Mouse (Mus musculus) brown adipose tissue, adult 24 weeks (tissue): Measurements from ENCODE around the gene Ubr4. TPM values are rescaled to one million over a fixed set of nuclear protein-coding genes. Genes with fewer than 3 reads are reported as not detected.

Experiments used
- H3K27ac ChIP-seq: fragments of 200-500 bp; replicated peaks from 2 replicates; pipeline ENCODE4 v1.5.1; 2012; ENCODE audit warnings: low read depth, mild to moderate bottlenecking, low read length
- H3K4me1 ChIP-seq: fragments of 200-500 bp; 2 replicates; pipeline ENCODE4 v1.6.1; 2012; ENCODE audit warnings: low read length, mixed read lengths; ENCODE audit not compliant: control insufficient read depth, insufficient read depth, insufficient read length
- H3K4me3 ChIP-seq: fragments of 200-500 bp; 2 replicates; pipeline ENCODE4 v1.5.1; 2012; ENCODE audit warnings: low read depth, mild to moderate bottlenecking, low read length, moderate library complexity; ENCODE audit not compliant: insufficient read depth
- polyA plus RNA-seq: library from polyadenylated mRNA; stranded (reverse); fragments of >200 nt; gene quantifications from 2 replicates; pipeline ENCODE4 v1.2.4, GENCODE M21; 2012; ENCODE audit not compliant: missing spikeins, insufficient read depth, insufficient read length

The Ubr4 gene
- polyA plus RNA-seq, 1 experiment: 43.2 TPM

DNA sequence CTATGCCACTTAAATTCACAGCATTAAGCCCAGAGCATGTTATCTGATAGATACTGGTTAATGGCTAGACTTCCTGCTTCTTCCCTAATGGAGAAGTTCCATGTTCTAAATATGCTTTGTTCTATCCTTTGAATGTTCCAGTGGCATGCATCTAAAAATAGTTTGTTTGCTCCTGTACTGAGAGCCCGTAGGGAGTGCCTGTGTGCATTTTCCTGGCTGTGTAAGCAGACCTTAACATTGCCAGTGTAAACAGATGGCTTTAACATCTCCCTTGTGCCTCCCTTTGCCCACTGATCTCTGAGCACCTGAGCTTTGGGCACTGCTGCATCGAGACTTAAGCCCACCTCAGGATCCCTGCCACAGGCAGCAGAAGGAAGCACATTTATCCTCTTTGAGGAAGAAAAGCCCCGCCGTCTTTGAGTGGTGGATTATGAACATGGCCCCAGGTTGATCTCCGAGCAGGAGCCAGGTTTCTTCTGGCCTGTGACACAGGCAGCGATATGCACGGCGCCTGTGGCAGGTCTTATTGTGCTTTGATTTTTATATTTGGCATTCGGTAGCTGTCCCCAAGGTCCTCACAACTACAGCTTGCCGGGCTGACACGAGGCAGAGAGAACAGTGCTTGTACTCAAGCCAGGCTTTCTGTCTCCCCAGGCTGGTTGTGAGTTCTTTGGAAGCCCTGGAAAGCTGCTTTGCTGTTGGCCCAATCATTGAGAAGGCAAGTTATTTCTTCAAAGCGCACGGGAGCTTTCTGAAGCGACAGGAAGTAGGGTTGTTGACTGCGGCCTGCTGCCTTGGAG is 80.8 kb downstream of the Ubr4 start:
- no peaks in the 10 kb centered on the region for H3K4me1 ChIP-seq
- H3K4me3 ChIP-seq: no peak overlapping the region
- peak overlapping the region; percentile 26; the same call in 1 of the 2 replicates for H3K27ac ChIP-seq

DNA sequence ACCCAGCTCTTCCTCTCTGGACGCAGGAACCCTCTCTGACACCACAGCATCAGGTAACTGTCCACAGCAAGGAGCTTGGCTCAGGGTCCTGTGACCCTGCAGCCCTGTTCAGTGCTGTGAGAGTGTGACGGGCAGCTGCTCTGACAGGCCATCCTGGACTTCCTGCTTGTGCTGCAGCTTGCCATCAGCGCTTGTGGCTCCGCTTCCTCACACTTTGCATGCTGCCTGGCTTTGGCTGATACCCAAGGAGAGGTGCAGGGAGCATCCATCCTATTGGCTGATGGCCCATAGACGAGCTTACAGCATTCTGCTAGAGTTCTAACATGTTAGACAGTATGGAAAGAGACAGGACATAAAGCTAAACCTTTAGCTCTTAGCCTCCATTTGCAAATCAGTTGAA is 88.8 kb downstream of the Ubr4 start:
- no peak overlapping the region for H3K27ac ChIP-seq
- H3K4me3 ChIP-seq: no peak overlapping the region
- peaks cover 9% of the 10 kb centered on the region; the same call in 1 of the 2 replicates for H3K4me1 ChIP-seq

DNA sequence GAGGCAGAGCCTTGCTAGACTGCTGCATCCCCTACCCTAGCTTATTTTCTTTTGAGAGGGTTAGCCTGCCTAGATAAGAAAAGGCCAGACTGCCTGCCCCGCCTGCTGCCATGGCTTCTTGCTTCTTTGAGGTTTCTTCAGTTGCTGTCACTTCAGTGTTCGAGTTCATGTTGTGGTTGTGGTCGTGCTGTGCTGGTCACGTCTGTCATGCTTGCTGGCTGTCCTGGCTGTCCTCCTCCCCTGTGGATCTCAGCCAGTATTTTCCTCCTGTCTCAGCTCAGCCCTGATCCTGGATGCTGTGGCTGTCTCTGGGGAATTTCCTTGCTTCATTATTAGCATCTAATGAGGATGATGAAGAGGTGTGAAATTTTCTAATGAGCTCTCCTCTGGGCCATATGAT is 89.4 kb downstream of the Ubr4 start:
- H3K4me3 ChIP-seq: no peak overlapping the region
- no peak overlapping the region for H3K27ac ChIP-seq
- H3K4me1 ChIP-seq: peaks cover 11% of the 10 kb centered on the region; the same call in 1 of the 2 replicates

DNA sequence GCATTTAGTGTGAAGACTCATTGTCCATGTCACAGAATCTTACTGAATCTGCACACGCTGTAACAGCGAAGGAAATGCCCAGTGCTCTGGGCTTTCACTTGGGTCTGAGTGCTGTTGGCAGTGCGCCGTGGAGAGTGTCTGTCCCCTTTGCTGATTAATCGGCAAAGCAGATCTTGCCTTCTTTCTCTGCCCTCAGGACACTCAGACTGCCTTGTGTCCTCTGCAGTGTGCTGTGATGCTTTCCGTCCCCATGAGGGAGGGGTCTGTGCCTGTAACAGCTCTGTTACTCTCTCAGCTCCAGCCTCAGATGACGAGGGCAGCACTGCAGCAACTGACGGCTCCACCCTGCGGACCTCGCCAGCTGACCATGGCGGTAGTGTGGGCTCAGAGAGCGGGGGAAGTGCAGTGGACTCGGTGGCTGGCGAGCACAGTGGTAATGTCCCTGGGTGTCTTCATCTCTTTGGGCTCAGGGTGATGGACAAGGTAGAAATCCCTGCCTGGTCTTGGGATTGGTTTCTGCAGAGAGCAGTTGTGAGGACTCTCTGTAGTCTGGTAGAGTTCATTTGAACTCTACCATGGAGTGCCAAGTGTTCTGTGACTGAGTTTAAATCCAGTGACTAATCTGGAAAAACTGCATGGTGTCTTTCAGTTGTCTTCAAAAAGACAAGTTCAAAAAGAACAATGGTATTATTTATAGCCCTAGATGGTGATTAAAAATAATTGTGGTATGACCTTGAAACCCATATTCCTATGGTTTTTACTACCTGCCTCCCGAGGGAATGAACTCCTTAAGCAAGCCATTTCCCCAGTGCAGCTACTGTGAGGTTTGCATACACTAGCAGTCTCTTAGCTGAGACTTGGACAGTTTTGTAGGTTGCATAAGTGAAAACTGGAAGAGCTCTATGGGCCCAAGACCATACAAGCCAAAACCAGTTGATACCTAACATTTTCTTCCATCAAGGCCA is 90.3 kb downstream of the Ubr4 start:
- Histone ChIP-seq H3K27ac (no peak overlapping the region), H3K4me3 (no peak overlapping the region)

DNA sequence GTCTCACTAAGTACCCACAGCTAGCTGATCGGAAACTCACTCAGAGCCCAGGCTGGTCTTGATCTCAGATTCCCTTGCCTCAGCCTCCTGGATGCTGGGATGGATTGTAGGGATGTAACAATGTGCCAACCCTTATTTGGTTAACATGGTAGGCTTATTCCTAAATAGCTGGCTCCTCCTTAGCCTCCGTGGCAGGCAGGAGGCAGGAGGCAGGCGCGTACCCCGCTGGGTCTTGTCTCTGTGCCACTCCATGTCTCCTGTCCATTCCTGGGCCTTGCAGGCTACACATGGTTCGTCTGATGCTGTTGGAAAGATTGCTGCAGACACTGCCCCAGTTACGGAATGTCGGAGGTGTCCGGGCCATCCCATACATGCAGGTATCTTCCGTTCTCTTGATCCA is 91.9 kb downstream of the Ubr4 start:
- peaks cover 11% of the 10 kb centered on the region; the same call in 1 of the 2 replicates for H3K4me1 ChIP-seq
- no peak overlapping the region for H3K27ac ChIP-seq
- no peak overlapping the region for H3K4me3 ChIP-seq

More for the DNA sequence above, 90.3 kb downstream of the Ubr4 start:
- H3K4me1 ChIP-seq: peaks cover 11% of the 10 kb centered on the region; the same call in 1 of the 2 replicates

DNA sequence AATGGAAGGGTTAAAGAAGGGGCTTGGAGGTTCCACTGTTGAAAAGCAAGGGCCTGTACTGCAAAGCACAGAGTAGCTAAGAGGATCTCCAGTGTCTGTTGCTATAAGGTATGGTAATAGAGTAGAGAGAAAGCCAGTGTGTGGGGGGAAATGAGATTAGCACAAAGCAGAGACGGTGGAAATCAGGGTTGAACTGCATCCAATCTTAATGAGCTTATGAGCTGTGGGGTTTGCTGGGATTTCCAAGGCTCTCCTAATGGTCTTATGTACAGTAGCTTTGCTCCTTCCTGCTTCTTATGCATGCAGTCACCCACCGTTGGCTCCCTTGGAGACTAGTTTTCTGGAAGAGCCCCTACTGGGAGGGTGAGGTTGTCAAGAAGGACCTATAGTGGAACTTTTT is 93.8 kb downstream of the Ubr4 start:
- H3K4me1 ChIP-seq: peaks cover 11% of the 10 kb centered on the region; the same call in 1 of the 2 replicates
- H3K27ac ChIP-seq: no peak overlapping the region
- H3K4me3 ChIP-seq: no peak overlapping the region

DNA sequence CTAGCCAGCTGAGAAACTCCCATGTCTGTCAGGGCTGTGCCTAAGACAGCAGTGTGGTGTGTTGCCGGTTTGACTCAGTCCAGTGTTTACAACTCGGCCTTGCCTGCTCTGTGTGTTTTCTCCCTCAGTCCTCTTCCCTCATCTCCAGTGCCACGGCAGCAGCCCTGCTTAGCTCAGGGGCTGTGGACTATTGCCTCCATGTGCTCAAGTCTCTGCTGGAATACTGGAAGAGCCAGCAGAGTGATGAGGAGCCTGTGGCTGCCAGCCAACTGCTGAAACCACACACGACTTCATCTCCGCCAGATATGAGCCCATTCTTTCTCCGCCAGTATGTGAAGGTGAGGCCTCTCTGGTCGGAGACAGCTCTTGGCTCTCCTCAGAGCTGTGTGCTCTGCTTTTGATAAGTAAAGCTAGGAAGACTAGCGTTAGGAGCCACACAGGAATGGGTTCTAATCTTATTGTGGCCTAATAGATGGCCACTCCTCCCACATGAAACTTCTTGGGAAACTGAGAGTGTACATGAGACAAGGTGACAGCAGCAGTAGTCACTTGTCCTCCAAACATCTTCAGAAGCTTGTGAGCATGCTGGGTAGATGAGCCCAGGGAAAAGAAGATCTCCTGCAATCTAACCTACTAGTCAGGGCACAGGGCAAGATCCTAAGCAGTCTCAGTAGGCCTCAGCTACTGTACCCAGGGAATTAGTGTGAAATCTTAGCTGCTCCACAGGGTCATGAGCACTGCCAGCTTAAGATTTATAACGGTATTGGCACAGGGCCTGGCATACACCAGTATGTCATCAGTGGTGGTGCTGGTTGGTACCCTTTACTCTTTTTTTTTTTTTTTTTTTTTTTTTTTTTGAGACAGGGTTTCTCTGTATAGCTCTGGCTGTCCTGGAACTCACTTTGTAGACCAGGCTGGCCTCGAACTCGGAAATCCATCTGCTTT is 94.6 kb downstream of the Ubr4 start:
- Histone ChIP-seq H3K4me1 (peaks cover 11% of the 10 kb centered on the region; the same call in 1 of the 2 replicates), H3K27ac (no peak overlapping the region), H3K4me3 (no peak overlapping the region)

DNA sequence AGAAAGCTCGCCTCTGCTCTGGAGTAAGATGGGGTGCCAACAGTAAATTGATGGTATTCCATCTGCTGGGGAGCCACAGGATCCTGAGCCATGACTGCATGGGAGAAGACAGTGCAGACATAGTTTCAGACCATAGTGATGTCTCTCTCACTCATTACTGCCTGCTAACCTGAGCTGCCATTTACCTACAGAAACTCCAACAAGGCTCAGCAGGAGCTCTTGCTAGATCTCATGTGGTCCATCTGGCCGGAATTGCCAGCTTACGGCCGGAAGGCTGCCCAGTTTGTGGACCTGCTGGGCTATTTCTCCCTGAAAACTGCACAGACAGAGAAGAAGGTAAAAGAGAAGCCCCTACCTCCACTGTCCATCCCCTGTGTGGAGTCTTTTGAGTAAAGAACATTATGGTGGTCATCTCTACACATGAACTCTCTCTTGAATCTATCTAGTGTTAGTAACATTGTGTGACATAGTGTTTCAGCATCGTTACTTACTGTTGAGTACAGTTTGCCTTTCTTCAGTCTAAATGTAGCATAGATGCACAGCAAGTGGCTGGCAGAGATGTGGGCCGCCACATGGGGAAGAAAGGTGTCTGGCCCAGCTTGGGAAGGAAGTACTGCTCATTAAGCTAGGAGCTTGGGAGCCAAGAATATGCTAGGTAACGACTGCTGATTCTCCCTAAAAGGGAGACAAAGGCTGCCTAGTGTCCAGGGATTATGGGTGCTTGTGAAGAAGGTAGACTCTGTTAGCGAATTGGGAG is 100.7 kb downstream of the Ubr4 start:
- H3K27ac ChIP-seq: no peak overlapping the region
- H3K4me1 ChIP-seq: no peaks in the 10 kb centered on the region

DNA sequence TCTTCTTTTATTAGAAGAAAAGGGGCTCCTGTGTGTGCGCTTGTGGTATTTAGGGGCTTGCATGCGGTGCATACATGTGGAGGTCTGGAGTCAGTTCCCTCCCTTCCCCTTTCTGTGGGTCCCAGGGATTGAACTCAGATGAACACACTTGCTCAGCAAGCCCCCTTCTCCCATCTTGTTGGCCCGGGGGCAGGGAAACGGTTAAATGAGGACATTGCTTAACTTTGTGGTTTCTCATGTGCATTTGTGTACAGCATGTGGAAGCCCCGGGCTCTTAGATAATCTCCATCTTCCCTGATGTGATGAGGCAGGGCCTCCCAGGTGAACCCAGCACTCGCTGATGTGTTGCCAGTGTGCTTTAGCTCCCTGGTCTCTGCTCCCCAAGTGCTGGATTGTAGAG is 101.9 kb downstream of the Ubr4 start:
- H3K4me1 ChIP-seq: no peaks in the 10 kb centered on the region
- no peak overlapping the region for H3K27ac ChIP-seq
- no peak overlapping the region for H3K4me3 ChIP-seq

More for the DNA sequence above, 100.7 kb downstream of the Ubr4 start:
- no peak overlapping the region for H3K4me3 ChIP-seq

DNA sequence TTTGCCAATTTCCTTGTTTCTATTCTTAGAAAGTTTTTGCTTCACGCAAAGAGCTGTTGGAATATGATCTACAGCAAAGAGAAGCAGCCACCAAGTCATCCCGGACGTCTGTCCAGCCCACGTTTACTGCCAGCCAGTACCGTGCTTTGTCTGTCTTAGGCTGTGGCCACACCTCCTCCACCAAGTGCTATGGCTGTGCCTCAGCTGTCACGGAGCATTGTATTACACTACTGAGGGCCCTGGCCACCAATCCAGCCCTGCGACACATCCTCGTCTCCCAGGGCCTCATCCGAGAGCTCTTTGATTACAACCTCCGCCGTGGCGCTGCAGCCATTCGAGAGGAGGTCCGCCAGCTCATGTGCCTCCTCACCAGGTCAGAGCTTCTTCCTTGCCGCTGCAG is 107.6 kb downstream of the Ubr4 start:
- no peak overlapping the region for H3K4me3 ChIP-seq
- no peak overlapping the region for H3K27ac ChIP-seq
- H3K4me1 ChIP-seq: no peaks in the 10 kb centered on the region

DNA sequence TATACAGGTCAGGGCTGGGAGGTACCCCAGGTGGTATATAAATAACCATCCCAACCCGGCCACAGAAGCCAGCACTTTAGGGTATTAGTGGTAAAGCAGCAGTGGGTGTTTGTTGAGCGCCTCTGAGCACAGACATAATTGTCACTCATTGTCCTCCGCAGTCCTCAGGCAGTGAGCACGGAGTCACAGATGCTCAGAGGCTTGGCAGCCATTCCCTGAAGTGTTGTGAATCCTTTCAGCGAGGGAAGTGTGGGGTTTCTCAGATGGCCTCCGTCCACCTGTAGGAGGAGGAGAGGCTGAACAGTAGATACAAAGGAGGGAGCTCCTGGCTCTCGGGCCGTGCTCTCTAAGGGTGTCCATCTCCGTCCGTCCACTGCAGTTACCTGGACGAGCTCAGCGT is 111.8 kb downstream of the Ubr4 start:
- H3K4me3 ChIP-seq: no peak overlapping the region
- no peaks in the 10 kb centered on the region for H3K4me1 ChIP-seq
- no peak overlapping the region for H3K27ac ChIP-seq

DNA sequence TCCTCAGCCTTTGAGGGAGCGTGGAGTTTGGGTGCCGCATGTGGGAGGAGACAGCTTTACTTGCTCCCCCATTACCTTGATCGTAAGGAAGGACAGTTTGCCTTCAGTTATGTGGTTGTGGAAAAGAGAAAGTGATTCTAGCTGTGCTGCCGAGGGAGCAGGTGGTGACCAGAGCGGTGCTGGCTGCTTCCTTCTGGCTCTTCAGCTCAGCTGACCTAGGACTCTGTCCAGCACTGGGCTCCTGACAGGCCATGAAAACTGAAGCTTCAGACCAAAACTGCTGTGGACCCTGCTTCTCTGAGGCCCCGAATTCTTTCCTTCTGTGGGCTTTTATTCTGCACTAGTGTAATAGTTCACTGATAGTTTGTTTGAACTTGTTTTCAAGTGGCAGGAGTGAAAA is 114.1 kb downstream of the Ubr4 start:
- no peak overlapping the region for H3K4me3 ChIP-seq
- no peaks in the 10 kb centered on the region for H3K4me1 ChIP-seq
- H3K27ac ChIP-seq: no peak overlapping the region

DNA sequence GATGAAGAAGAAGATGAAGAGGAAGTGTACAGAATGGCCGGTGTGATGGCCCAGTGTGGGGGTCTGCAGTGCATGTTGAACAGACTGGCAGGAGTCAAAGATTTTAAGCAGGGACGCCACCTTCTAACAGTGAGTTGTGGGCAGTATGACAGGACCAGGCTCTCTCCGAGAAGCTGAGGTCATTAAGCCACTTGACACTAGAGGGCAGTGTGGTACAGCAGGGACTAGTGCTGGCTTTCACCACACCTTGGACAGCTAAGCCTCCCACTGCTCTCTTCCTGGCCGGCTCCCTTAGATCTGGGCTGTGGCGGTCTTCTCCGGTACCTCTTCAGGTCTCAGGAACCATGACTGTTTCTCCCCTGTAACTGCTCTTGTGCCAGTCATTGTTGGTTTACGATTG is 117.8 kb downstream of the Ubr4 start:
- Histone ChIP-seq H3K4me1 (no peaks in the 10 kb centered on the region), H3K27ac (no peak overlapping the region), H3K4me3 (no peak overlapping the region)
